Mouse (Mus musculus): ENCODE measurements around the gene Lrrc74a.

GRCm38 (mm10) chr12:86787020-86787553 lies 52.9 kb downstream of the Lrrc74a start:
- TF ChIP-seq MAFK (IDR thresholded peaks at IDR 0.05; ENCODE audit: insufficient read depth, low read depth, low read length) (no peak), CHD2 (IDR thresholded peaks at IDR 0.05; ENCODE audit: low read depth, low read length) (no peak), HCFC1 (IDR thresholded peaks at IDR 0.05; ENCODE audit: borderline replicate concordance, insufficient read depth, low read length) (no peak)

Data from ES-E14 (cell line).